Mouse (Mus musculus) embryo, embryonic 11.5 days (tissue): Measurements from ENCODE around the gene Apbb2.

Experiments
- DNase-seq: peaks from one replicate; pipeline ENCODE4 v3.0.0-alpha.2; 2012; ENCODE audit warnings: low read depth, low spot score

The Apbb2 gene

DNA sequence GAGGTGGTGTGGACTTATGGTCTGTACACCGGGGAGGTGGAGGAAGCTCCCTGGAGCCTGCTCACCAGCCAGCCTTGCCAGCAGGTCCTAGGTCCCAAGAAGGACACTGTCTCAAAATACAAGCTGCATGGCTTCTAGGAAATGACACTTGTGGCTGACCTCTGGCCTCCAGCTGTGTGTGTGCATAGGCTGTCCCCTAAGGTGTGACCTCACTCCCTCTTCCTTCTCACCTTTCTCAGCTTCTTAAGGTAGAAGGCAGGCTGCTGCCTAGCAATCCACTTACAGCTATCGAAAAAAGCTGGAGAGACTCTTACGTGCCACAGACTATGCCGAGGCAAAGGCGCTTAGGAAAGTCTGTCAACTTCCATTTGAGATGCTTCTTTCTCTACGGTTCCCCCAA, 142.8 kb downstream of the Apbb2 start:
- no peak for DNase-seq

GRCm38 (mm10) chr5:66474153-66474552, 144.4 kb downstream of the Apbb2 start:
- no peak for DNase-seq

DNA sequence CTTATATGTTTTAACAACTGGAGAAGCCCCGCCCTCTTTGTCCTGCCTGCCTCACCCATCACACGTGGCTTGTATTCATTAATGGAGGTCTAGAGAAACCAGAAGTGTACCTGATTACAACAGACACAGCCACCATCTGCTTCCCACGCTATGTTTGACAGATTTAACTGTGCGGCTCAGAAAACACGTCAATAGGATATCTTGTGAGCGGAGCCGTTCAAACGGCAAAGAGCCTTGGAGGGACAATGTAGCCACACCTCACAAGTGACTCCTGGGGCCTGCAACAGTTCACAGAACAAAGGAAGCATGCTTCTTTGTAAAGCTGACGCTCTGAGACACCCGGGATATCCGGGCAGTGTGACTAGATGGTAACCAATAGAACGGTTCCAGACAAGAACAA, 145.0 kb downstream of the Apbb2 start:
- DNase-seq: no peak

- no peak for DNase-seq
These were observed 147.7 kb downstream of the Apbb2 start for GRCm38 (mm10) chr5:66470837-66471236.

DNA sequence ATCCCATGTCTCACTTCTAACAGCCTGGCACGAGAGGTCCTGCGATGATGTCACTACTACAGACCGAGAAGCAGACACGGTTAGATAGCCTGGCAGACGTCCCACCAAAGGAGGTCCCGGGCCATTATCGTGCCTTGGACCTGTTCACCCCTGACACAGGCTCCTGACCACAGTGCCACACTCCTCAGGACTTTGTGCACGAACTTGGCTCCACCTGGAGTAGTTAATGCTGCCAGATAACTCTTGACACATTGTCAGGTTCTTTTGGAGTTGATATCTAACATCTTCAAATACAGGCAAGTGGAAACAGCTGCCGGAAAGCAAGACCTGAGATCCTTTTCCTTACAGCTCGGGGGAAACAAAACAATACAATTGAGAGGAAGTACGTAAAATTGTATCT, 148.9 kb downstream of the Apbb2 start:
- DNase-seq: no peak

DNA sequence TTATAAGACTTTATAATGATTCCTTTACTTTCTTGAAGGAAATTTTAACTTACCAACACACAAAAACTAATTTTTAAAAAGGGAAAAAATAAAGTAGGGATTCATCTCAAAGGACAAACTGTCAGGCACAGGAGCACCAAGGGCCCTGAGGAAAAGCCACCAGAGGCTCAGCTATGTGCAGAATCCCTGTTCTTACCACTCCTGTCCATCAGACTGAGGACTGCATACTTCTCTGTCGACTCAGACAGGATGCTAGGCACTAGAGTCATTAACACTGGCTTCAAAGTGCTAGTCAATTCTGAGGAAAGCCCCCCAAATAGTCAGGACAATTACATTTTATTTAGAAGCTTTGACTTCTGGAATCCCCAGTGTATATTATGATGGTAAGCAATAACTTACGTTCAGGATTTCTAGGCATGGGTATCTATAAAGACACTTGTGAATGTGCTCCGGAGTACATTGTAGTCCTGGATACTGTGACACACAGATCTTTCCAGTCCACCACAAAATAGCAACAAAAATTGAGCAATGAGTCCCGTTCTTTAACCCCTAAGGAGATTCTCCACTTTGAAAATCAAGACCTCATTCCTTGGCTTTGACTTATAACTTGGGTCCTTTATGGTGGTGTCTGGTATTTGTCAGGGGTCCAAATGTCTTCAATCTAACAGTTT, 150.1 kb downstream of the Apbb2 start:
- no peak for DNase-seq

DNA sequence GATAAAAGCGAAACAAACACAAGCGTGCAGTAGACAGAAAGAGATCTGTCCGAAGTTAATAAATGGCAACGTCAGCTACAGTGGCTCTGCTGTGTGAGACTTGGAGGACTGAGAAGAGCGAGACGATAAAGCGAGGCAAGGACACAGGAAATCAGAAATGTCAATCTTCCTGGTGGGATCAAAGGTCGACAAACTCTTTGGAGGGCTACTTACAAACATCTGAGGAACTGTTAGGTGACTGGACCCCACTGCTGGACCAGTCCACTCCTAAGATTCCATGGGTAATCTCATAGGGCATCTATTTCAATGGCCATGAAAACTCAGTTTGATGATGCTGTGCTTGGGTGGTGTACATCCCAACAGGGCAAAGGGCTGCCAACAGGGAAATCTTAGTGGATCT, 155.9 kb downstream of the Apbb2 start:
- no peak for DNase-seq

- no peak for DNase-seq
These were observed 159.7 kb downstream of the Apbb2 start for GRCm38 (mm10) chr5:66458851-66459250.

- DNase-seq: no peak
These were observed 163.3 kb downstream of the Apbb2 start for GRCm38 (mm10) chr5:66455271-66455670.

DNA sequence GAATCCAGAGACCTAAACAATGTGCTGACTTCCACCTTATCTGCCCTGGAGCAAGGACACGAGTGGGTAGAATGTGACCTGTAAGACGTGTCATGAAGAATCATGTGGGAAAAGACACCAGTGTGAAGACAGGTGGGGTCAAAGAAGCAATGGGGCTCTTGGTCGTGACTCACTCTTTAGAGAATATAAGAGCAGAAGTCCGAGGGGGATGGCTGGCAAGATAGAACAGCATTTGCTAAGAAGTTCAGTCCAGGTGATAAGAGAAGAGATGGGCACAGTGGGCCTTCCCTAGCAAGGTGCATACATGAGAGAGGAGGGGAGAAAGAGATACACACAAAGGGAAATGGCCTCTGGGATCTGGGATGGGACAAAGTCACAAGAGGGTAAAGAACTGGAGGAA, 163.8 kb downstream of the Apbb2 start:
- DNase-seq: no peak

GRCm38 (mm10) chr5:66453106-66453505, 165.5 kb downstream of the Apbb2 start:
- no peak for DNase-seq

- DNase-seq: no peak
These were observed 167.0 kb downstream of the Apbb2 start for GRCm38 (mm10) chr5:66451561-66451960.

DNA sequence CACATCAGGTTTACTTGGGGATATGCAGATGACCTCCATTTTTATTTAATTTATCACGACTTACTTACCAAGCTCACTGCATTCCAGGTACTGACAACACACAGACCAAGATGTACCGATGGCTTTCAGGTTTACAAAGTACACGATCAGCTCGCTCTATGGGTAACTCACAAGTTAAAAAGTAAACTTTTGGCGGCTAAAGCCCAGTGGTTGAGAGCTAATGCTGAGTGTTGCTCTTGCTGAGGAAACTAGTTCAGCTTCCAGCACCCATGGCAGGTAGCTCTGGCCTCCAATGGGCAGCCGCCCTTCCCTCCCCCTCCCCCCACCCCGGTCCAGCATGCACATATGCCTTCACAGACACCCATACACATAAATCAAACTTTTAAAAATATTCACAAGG, 173.1 kb downstream of the Apbb2 start:
- DNase-seq: no peak

GRCm38 (mm10) chr5:66442260-66442659, 176.3 kb downstream of the Apbb2 start:
- DNase-seq: no peak

GRCm38 (mm10) chr5:66436791-66437246, 181.8 kb downstream of the Apbb2 start:
- DNase-seq: no peak

- DNase-seq: no peak
These were observed 183.4 kb downstream of the Apbb2 start for GRCm38 (mm10) chr5:66435158-66435557.

GRCm38 (mm10) chr5:66429076-66429475, 189.5 kb downstream of the Apbb2 start:
- DNase-seq: peak; percentile 22

DNA sequence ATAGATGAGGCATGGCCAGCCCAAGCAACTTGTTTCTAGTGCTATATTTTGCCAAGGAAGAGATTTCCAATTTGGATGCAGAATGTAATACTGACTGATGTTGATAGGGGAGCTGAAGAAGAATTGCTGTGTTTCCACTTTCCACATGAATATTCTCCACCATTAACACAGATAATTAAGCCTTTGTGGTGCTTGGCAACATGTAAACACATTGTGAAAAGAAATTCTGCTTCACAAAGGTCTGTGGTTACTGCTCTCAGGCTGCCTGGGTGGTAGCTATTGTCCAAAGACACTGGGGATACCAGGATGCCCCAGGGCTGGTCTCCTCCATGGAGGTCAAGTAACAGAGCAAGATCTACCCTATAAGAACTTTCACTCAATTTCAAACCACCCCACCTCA, 190.5 kb downstream of the Apbb2 start:
- DNase-seq: no peak

DNA sequence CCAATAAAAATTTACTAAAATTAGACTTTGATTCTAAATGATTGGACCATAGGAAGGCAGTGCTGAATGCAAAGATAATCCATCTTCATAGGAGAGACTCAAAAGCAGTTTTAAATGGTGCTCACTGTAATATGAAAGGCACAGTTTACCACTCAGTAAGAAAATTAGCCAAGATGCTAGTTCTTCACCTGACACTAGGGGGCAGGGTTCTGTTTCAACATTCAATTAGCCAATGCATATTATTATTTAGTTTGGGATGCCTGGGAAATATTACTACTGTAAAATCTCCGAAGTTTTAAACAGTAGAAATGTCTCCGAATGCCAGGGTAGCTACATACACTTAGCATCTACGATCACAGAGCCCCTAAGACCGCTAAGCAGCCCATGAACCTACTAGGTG, 194.7 kb downstream of the Apbb2 start:
- no peak for DNase-seq

- DNase-seq: no peak
These were observed 195.1 kb downstream of the Apbb2 start for GRCm38 (mm10) chr5:66423466-66423865.

DNA sequence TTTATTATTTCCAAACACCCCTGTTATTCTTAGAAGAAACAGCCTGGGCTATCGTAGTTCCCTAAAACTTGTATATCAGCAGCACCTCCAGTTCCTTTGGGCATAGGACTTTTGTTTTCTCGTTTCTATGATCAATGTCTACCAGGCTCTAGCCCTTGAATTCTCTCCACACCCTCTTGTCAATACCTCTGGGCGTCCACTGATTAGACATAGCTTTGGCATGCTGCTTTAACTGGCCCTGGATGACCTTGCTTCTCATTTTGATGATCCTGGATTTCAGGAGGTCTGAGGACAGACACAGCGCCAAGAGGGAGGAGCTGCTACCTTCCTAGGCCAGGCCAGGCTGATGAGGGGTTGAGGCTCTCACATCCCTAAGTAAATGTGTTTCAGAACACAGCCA, 196.6 kb downstream of the Apbb2 start:
- no peak for DNase-seq

GRCm38 (mm10) chr5:66421230-66421629, 197.4 kb downstream of the Apbb2 start:
- no peak for DNase-seq

GRCm38 (mm10) chr5:66420011-66420410, 198.6 kb downstream of the Apbb2 start:
- no peak for DNase-seq

DNA sequence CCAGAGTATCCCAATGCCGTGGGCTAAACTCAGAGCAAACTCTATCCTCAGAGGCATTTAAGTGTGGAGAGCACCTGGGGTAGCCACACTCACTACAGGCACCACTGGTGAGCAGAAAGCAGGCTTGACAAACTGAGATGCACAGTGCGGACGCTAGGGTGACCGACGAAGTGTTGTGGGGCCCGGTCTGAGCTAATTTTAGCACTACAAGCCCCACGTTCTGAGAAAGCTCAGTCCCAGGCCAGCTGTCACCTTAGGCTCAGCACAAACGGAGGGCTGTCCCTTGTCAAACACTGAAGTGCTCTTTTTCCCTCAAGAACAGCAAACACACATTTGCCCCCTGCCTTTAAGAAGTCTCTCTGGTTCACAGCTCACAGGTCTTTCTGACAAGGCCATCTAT, 201.3 kb downstream of the Apbb2 start:
- DNase-seq: no peak
